9 mouse cellular contexts compared by ENCODE assay signal in genomic region chr7:16477628-16478027, GRCm38 (mm10). TPM values are rescaled to one million over a fixed set of nuclear protein-coding genes. Genes with fewer than 3 reads are reported as not detected.
DNase-seq lines count a peak whose midpoint lies in the region; ATAC-seq lines count a peak whose summit lies in the region.
"Had no signal": no experiment of that assay in that cellular context is flagged by ENCODE, and none has a peak within 500 bp of the region (broad histone marks: within the 10 kb centered on the region; RNA-seq: fewer than 3 reads in every experiment).

Gene Npas1 (minus strand): TSS chr7:16477728.

- no peak for DNase-seq in kidney, postnatal 36 days
- DNase-seq in B cell, adult 2 months, result no peak
- no peak for DNase-seq in thymus, postnatal 0 days (ENCODE audit: low spot score)
- DNase-seq in gastrocnemius, adult 8-10 months (ENCODE audit: low spot score in 2 of 2), result no peak
- DNase-seq: heart, postnatal 14 days had no signal

- H3K4me2 ChIP-seq in kidney, embryonic 15.5 days, result peak within 1 kb of the TSS; percentile 69
- H3K4me2 ChIP-seq in embryonic facial prominence, embryonic 13.5 days, result peak within 1 kb of the TSS; percentile 54
- peak within 1 kb of the TSS; percentile 74 for H3K4me2 ChIP-seq in intestine, embryonic 15.5 days (replicated peaks)
- peak within 1 kb of the TSS; percentile 53 for H3K4me2 ChIP-seq in midbrain, embryonic 13.5 days (replicated peaks)

- no peaks in the 10 kb centered on the region for H3K36me3 ChIP-seq in kidney, embryonic 15.5 days
- no peaks in the 10 kb centered on the region for H3K36me3 ChIP-seq in embryonic facial prominence, embryonic 13.5 days
- H3K36me3 ChIP-seq in intestine, embryonic 15.5 days, result no peaks in the 10 kb centered on the region
- no peaks in the 10 kb centered on the region for H3K36me3 ChIP-seq in midbrain, embryonic 13.5 days

- WGBS in kidney, embryonic 15.5 days, result 91% methylated on average over 8 of the region's 8 CpGs
- whole genome bisulfite sequencing in embryonic facial prominence, embryonic 13.5 days, result 85% methylated on average over 8 of the region's 8 CpGs
- WGBS in intestine, embryonic 15.5 days, result 90% methylated on average over 8 of the region's 8 CpGs
- WGBS in midbrain, embryonic 13.5 days, result 87% methylated on average over 8 of the region's 8 CpGs

- no peak for ATAC-seq in kidney, embryonic 15.5 days (replicated peaks; ENCODE audit: low FRiP score)
- no peak for ATAC-seq in embryonic facial prominence, embryonic 13.5 days (ENCODE audit: insufficient number of reproducible peaks, insufficient read depth, low FRiP score, low TSS enrichment, low read depth)
- ATAC-seq in intestine, embryonic 15.5 days, result no peak
- ATAC-seq in midbrain, embryonic 13.5 days, result no peak

- no peaks in the 10 kb centered on the region for H3K9me3 ChIP-seq in kidney, embryonic 15.5 days (replicated peaks)
- H3K9me3 ChIP-seq in embryonic facial prominence, embryonic 13.5 days, result peaks cover 4% of the 10 kb centered on the region; the same call in 1 of the 2 replicates
- no peaks in the 10 kb centered on the region; the same call in 1 of the 2 replicates for H3K9me3 ChIP-seq in intestine, embryonic 15.5 days
- H3K9me3 ChIP-seq in midbrain, embryonic 13.5 days, result no peaks in the 10 kb centered on the region

- H3K4me3 ChIP-seq in kidney, embryonic 15.5 days (replicated peaks), result peak within 1 kb of the TSS; percentile 43
- peak within 1 kb of the TSS; percentile 33 for H3K4me3 ChIP-seq in embryonic facial prominence, embryonic 13.5 days
- peak within 1 kb of the TSS; percentile 36 for H3K4me3 ChIP-seq in intestine, embryonic 15.5 days (replicated peaks)
- peak within 1 kb of the TSS; percentile 35 for H3K4me3 ChIP-seq in midbrain, embryonic 13.5 days (replicated peaks)

- peaks cover 52% of the 10 kb centered on the region for H3K27me3 ChIP-seq in kidney, embryonic 15.5 days
- H3K27me3 ChIP-seq in embryonic facial prominence, embryonic 13.5 days, result peaks cover 57% of the 10 kb centered on the region
- H3K27me3 ChIP-seq in intestine, embryonic 15.5 days (replicated peaks), result peaks cover 48% of the 10 kb centered on the region
- peaks cover 55% of the 10 kb centered on the region for H3K27me3 ChIP-seq in midbrain, embryonic 13.5 days

- H3K4me1 ChIP-seq in kidney, embryonic 15.5 days, result peaks cover 31% of the 10 kb centered on the region
- peaks cover 17% of the 10 kb centered on the region for H3K4me1 ChIP-seq in embryonic facial prominence, embryonic 13.5 days
- peaks cover 20% of the 10 kb centered on the region for H3K4me1 ChIP-seq in intestine, embryonic 15.5 days (replicated peaks)
- peaks cover 19% of the 10 kb centered on the region for H3K4me1 ChIP-seq in midbrain, embryonic 13.5 days (replicated peaks)

- no peak within 1 kb of the TSS for H3K27ac ChIP-seq in kidney, embryonic 15.5 days
- no peak within 1 kb of the TSS for H3K27ac ChIP-seq in embryonic facial prominence, embryonic 13.5 days
- no peak within 1 kb of the TSS for H3K27ac ChIP-seq in intestine, embryonic 15.5 days
- no peak within 1 kb of the TSS for H3K27ac ChIP-seq in midbrain, embryonic 13.5 days

- no peak within 1 kb of the TSS for H3K9ac ChIP-seq in kidney, embryonic 15.5 days
- no peak within 1 kb of the TSS for H3K9ac ChIP-seq in embryonic facial prominence, embryonic 13.5 days
- no peak within 1 kb of the TSS for H3K9ac ChIP-seq in intestine, embryonic 15.5 days
- H3K9ac ChIP-seq in midbrain, embryonic 13.5 days (replicated peaks), result 0 out of 2 replicates have a peak within 1 kb of the TSS, but pooled peaks have one; percentile 51

RNA-seq across cellular contexts. Expression of gene Npas1, which starts in this region (rescaled TPM):
- 0.38 and 0.51 TPM in 2 replicates for polyA plus RNA-seq in kidney, embryonic 15.5 days (2015; fragmentation: Nextera tagmentation; extraction: Ambion mirVana)
- polyA plus RNA-seq in embryonic facial prominence, embryonic 13.5 days (2015; fragmentation: Nextera tagmentation; extraction: Ambion mirVana), result 0.42 and 0.61 TPM in 2 replicates
- polyA plus RNA-seq in intestine, embryonic 15.5 days (2015; fragmentation: Nextera tagmentation; extraction: Ambion mirVana), result 0.25 and 0.38 TPM in 2 replicates
- polyA plus RNA-seq in midbrain, embryonic 13.5 days (2015; fragmentation: Nextera tagmentation; extraction: Ambion mirVana), result 2.3 and 3.3 TPM in 2 replicates
- 0.31 and 0.52 TPM in 2 replicates for polyA plus RNA-seq in thymus, postnatal 0 days (2015; fragmentation: Nextera tagmentation; extraction: Ambion mirVana)
- total RNA-seq in gastrocnemius, adult 8-10 months (2022), result not detected
- total RNA-seq: heart, postnatal 14 days had no signal
